Mouse (Mus musculus): ENCODE measurements at regions not wholly inside any gene's neighbourhood (a gene's known extent, or its start where the extent isn't known, plus 50 kb on each side); places are given as distances from the start of the nearest gene placed in this dataset.

DNA sequence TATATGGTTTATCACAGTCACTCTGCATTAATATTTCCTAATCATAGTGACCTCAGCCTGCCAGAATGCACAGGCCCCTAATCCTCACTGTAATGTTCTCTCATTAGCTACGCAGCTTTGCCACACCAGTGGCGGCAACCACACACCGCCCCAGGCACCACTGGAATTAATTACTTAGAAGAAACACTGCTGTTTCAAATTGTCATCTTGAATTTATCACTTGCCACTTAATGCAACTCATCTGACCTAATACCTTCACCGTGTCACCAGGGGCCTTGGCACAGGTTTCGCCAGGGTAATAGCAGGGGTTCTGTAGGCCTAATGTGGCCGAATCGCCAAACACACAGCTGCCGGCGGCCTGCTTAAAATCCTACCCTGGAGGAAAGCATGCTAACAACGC lies 328.5 kb upstream of the Atp5g3 start:
- no peak overlapping the region for H3K4me2 ChIP-seq (ENCODE audit: low read depth, low read length)
- 83% methylated on average over 10 of the region's 10 CpGs for WGBS
- no peak overlapping the region for H3K4me3 ChIP-seq (ENCODE audit: low read length)
- no peak overlapping the region for H3K9ac ChIP-seq (ENCODE audit: low read length)
- no peak overlapping the region for H3K27ac ChIP-seq (ENCODE audit: low read length)
- no peak for ATAC-seq (replicated peaks; ENCODE audit: extremely low read depth, insufficient read depth, low FRiP score)
- no peaks in the 10 kb centered on the region for H3K36me3 ChIP-seq (ENCODE audit: control insufficient read depth, insufficient read depth)
- H3K4me1 ChIP-seq (ENCODE audit: control insufficient read depth, insufficient read depth, low read length) = peaks cover 6% of the 10 kb centered on the region
- H3K27me3 ChIP-seq (ENCODE audit: control insufficient read depth, insufficient read depth, low read length) = no peaks in the 10 kb centered on the region
- no peaks in the 10 kb centered on the region for H3K9me3 ChIP-seq (replicated peaks; ENCODE audit: control insufficient read depth, low read length)

DNA sequence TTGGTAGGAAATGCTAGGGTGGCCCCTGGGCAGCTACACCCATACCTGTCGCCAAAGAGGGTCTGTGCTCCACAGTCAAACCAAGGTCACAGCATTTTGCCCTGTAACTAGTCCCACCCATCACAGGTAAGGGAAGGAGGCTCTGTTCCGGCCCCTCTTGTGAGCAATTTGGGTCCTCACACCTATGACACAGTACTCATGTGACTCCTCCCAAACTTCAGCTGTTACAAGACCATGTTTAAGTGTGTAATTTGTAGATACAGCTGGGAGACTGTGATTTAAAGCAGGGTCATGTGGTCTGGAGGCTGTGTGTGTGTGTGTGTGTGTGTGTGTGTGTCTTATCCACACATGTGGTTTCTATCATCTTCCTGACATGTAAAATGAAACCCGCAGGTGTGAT lies 306.3 kb upstream of the Atp5g3 start:
- no peak for ATAC-seq (replicated peaks; ENCODE audit: extremely low read depth, insufficient read depth, low FRiP score)

DNA sequence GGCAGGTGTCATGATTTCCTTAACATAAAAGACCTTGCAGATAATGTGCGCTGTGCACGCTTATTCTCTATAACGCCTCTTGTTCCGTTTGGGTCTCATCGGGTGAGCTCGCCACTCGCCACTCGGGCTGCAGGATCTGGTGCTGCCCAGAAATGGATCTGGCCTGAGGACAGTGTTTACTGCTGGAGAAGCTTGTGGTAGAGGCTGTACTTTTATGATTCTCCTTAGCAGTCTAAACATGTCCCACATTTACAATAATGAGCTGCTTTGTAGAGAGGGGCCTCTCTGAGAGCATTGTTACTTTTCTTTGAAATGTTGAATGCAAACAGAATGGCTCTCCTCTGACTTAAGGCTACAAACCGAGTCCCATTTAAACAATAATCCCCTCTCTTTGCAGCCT lies 299.1 kb upstream of the Atp5g3 start:
- Histone ChIP-seq H3K9ac (ENCODE audit: low read length) (no peak overlapping the region), H3K27ac (ENCODE audit: low read length) (no peak overlapping the region), H3K9me3 (replicated peaks; ENCODE audit: control insufficient read depth, low read length) (no peaks in the 10 kb centered on the region), H3K4me3 (ENCODE audit: low read length) (no peak overlapping the region), H3K36me3 (ENCODE audit: control insufficient read depth, insufficient read depth) (no peaks in the 10 kb centered on the region), H3K4me1 (ENCODE audit: control insufficient read depth, insufficient read depth, low read length) (no peaks in the 10 kb centered on the region), H3K4me2 (ENCODE audit: low read depth, low read length) (no peak overlapping the region), H3K27me3 (ENCODE audit: control insufficient read depth, insufficient read depth, low read length) (no peaks in the 10 kb centered on the region)
- WGBS = 73% methylated on average over 9 of the region's 9 CpGs
- ATAC-seq (replicated peaks; ENCODE audit: extremely low read depth, insufficient read depth, low FRiP score) = no peak

More for the DNA sequence above, 306.3 kb upstream of the Atp5g3 start:
- Histone ChIP-seq H3K36me3 (ENCODE audit: control insufficient read depth, insufficient read depth) (no peaks in the 10 kb centered on the region), H3K4me1 (ENCODE audit: control insufficient read depth, insufficient read depth, low read length) (no peaks in the 10 kb centered on the region), H3K27ac (ENCODE audit: low read length) (no peak overlapping the region), H3K4me2 (ENCODE audit: low read depth, low read length) (no peak overlapping the region), H3K4me3 (ENCODE audit: low read length) (no peak overlapping the region), H3K9ac (ENCODE audit: low read length) (no peak overlapping the region), H3K27me3 (ENCODE audit: control insufficient read depth, insufficient read depth, low read length) (no peaks in the 10 kb centered on the region), H3K9me3 (replicated peaks; ENCODE audit: control insufficient read depth, low read length) (no peaks in the 10 kb centered on the region)
- 85% methylated on average over 3 of the region's 3 CpGs for WGBS

DNA sequence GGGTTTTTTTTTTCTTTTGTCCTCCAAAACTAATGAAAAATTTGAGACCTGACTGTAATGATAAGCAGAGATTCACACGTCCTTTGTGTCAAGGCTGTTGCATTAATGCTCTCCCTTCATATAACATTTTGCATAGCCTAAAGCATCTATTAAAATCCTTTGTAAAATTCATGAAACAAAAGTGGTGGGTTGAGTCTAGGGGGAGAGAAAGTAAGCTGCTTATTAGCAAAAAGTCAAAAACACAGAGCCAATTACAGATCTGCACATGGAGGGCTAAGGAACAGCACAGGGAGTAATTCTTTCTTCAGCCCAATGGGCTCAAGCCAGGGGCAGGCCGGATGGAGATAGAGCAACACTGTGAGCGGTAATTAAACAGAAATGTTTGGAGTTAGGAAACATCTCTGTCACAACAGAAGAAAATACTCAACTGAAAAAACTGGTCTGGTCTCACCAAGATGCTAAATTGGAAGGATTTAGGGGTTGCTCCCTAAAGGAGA lies 298.3 kb upstream of the Atp5g3 start:
- WGBS = 76% methylated on average over 3 of the region's 3 CpGs
- Histone ChIP-seq H3K4me3 (ENCODE audit: low read length) (no peak overlapping the region), H3K4me1 (ENCODE audit: control insufficient read depth, insufficient read depth, low read length) (no peaks in the 10 kb centered on the region), H3K27ac (ENCODE audit: low read length) (no peak overlapping the region), H3K9me3 (replicated peaks; ENCODE audit: control insufficient read depth, low read length) (no peaks in the 10 kb centered on the region), H3K9ac (ENCODE audit: low read length) (no peak overlapping the region), H3K36me3 (ENCODE audit: control insufficient read depth, insufficient read depth) (no peaks in the 10 kb centered on the region), H3K4me2 (ENCODE audit: low read depth, low read length) (no peak overlapping the region), H3K27me3 (ENCODE audit: control insufficient read depth, insufficient read depth, low read length) (no peaks in the 10 kb centered on the region)
- no peak for ATAC-seq (replicated peaks; ENCODE audit: extremely low read depth, insufficient read depth, low FRiP score)

DNA sequence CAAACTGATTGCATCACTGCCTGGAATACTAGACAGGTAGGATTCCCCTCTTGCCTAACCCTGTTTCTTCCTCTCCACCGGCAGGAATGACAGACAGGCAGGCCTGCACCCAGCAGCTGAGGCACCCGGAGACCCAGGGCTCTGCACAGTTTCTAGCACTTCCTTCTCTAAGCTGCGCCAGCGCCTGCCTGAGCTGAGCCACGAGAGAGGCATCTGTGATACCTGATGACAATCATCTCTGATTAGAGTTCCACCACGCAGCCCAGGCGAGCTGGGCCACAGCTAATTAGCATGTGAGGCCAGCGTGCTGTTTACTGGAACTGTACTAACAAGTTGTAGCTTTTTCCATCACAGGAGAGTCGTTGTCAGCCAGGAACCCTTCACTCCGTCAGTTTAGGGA lies 296.3 kb upstream of the Atp5g3 start:
- no peaks in the 10 kb centered on the region for H3K27me3 ChIP-seq (ENCODE audit: control insufficient read depth, insufficient read depth, low read length)
- 20% methylated on average over 10 of the region's 10 CpGs for WGBS
- no peaks in the 10 kb centered on the region for H3K36me3 ChIP-seq (ENCODE audit: control insufficient read depth, insufficient read depth)
- no peak overlapping the region for H3K4me3 ChIP-seq (ENCODE audit: low read length)
- no peak overlapping the region for H3K27ac ChIP-seq (ENCODE audit: low read length)
- H3K4me2 ChIP-seq (ENCODE audit: low read depth, low read length) = peak overlapping the region; percentile 31; the same call in 1 of the 2 replicates
- ATAC-seq (replicated peaks; ENCODE audit: extremely low read depth, insufficient read depth, low FRiP score) = no peak
- no peak overlapping the region for H3K9ac ChIP-seq (ENCODE audit: low read length)
- peaks cover 5% of the 10 kb centered on the region; the same call in 1 of the 2 replicates for H3K4me1 ChIP-seq (ENCODE audit: control insufficient read depth, insufficient read depth, low read length)
- no peaks in the 10 kb centered on the region for H3K9me3 ChIP-seq (replicated peaks; ENCODE audit: control insufficient read depth, low read length)

DNA sequence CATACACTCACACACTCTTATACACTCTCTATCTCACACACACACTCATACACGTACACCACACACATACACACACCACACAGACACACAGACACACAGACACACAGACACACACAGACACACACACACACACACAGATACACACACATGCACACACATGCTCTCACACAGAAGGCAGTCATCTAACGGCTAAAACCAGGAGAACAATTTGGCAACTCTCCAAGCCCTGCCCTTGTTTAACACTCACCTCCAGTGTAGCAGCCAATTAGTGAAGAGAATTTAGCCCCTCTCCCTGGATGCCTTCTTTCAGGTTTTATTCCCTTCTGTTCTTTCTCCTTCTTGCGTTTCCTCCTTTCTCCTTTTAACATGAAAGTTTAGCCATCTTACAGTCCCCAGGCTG lies 291.6 kb upstream of the Atp5g3 start:
- Histone ChIP-seq H3K27ac (ENCODE audit: low read length) (no peak overlapping the region), H3K9ac (ENCODE audit: low read length) (no peak overlapping the region), H3K4me2 (ENCODE audit: low read depth, low read length) (no peak overlapping the region), H3K27me3 (ENCODE audit: control insufficient read depth, insufficient read depth, low read length) (no peaks in the 10 kb centered on the region), H3K4me3 (ENCODE audit: low read length) (no peak overlapping the region), H3K4me1 (ENCODE audit: control insufficient read depth, insufficient read depth, low read length) (peaks cover 14% of the 10 kb centered on the region), H3K9me3 (replicated peaks; ENCODE audit: control insufficient read depth, low read length) (no peaks in the 10 kb centered on the region), H3K36me3 (ENCODE audit: control insufficient read depth, insufficient read depth) (no peaks in the 10 kb centered on the region)
- WGBS = 59% methylated on average over 3 of the region's 3 CpGs
- ATAC-seq (replicated peaks; ENCODE audit: extremely low read depth, insufficient read depth, low FRiP score) = no peak

DNA sequence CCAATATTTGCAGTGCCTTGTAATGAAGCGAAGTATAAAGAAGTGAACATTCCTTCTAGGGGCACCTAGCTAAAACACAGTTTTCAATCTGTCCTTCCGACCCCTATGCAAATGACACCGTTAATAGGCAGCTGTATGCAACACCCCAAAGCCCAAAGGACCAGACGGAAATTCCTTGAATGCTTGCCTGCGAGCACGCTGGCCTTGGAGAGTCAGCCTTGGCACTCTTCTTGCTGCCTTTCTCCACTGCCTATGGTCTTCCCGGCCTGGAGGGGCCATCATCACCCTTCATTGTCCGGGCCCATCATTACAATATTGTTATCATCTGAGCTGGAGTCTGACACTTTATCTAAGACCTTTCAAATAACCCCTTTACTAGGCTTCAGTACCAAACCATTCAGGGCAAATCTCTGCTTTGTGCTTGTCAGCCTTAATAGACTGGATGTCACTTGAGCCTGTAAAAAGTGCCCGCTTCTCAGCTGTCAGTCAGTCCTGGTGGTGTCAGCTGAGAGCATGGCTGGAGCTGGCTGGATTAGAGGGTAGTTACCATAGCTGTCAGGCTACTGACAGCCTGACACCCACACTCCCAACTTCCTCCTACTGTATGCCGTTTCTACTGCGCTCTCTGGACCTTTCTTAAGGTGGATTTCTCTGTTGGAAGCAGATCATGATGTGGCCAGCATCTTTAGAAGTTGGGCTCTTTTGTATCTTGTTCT lies 290.6 kb upstream of the Atp5g3 start:
- H3K9me3 ChIP-seq (replicated peaks; ENCODE audit: control insufficient read depth, low read length) = no peaks in the 10 kb centered on the region
- H3K36me3 ChIP-seq (ENCODE audit: control insufficient read depth, insufficient read depth) = no peaks in the 10 kb centered on the region
- no peak overlapping the region for H3K9ac ChIP-seq (ENCODE audit: low read length)
- H3K27me3 ChIP-seq (ENCODE audit: control insufficient read depth, insufficient read depth, low read length) = no peaks in the 10 kb centered on the region
- H3K4me3 ChIP-seq (ENCODE audit: low read length) = no peak overlapping the region
- no peak; the same call in 1 of the 2 replicates for ATAC-seq (replicated peaks; ENCODE audit: extremely low read depth, insufficient read depth, low FRiP score)
- H3K4me1 ChIP-seq (ENCODE audit: control insufficient read depth, insufficient read depth, low read length) = peaks cover 14% of the 10 kb centered on the region
- no peak overlapping the region; the same call in 1 of the 2 replicates for H3K27ac ChIP-seq (ENCODE audit: low read length)
- peak overlapping the region; percentile 54 for H3K4me2 ChIP-seq (ENCODE audit: low read depth, low read length)
- 25% methylated on average over 11 of the region's 11 CpGs for WGBS

DNA sequence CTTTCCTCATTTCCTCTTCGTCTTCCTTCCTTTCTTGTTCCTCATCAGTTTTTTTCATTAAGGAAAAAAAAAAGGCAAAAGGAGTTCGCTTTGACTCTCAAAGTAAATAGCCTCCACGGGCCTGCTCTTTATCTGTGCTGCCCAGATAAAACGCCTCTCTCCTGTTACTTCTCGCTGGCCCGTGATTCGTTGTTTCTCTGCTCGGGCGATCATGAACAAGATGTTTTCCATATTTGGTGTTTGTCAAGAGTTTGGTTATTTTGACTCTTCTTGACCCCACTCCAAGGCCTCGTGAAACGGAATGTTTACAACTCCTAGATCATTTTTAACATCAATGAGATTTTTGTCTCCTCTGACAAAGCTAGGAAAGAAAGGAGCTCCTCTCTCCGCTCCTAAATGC lies 288.4 kb upstream of the Atp5g3 start:
- H3K36me3 ChIP-seq (ENCODE audit: control insufficient read depth, insufficient read depth) = no peaks in the 10 kb centered on the region
- no peak overlapping the region for H3K4me3 ChIP-seq (ENCODE audit: low read length)
- H3K9me3 ChIP-seq (replicated peaks; ENCODE audit: control insufficient read depth, low read length) = no peaks in the 10 kb centered on the region
- H3K4me2 ChIP-seq (ENCODE audit: low read depth, low read length) = peak overlapping the region; percentile 5; the same call in 1 of the 2 replicates
- H3K9ac ChIP-seq (ENCODE audit: low read length) = no peak overlapping the region
- peaks cover 14% of the 10 kb centered on the region for H3K4me1 ChIP-seq (ENCODE audit: control insufficient read depth, insufficient read depth, low read length)
- no peak for ATAC-seq (replicated peaks; ENCODE audit: extremely low read depth, insufficient read depth, low FRiP score)
- 13% methylated on average over 12 of the region's 12 CpGs for WGBS
- H3K27ac ChIP-seq (ENCODE audit: low read length) = no peak overlapping the region
- no peaks in the 10 kb centered on the region for H3K27me3 ChIP-seq (ENCODE audit: control insufficient read depth, insufficient read depth, low read length)

DNA sequence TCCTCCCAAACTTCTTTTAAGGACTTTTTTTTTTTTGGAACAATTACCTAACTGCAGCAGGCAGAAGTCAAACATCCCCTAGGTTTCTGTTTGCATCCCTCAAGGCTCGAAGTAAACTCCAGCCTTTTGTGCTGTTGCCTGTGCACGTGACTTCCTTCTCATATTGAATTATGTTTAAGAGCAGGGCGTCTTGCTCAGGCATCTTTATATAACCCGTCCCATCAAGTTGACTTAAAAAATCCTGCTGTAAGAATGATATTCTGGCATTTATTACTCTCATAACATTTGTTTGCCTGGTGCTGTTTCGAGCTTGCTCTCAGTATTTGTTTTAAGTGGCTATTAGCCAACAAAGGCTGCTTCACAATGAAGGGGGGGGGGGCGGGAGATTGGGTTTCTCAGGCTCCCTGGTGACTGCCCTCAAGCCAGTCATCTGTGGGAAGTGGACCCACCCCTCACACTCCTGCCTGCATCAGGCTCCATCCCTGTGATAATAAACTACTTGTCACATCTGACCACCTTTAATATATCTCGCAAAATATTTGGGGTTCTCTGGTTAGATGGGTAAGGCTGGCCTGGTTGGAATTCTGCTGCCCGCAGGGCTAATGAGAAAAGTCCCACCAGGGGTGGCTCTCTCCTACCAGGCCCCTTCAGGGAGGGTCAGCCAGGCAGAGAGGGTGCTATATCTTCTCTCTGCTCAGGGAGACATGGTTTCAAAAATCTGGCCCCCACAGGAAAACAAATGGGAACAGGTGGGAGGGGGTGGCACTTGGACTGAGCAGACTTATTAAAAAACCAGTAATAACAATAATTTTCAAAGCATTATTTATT lies 277.1 kb upstream of the Atp5g3 start:
- Histone ChIP-seq H3K9ac (ENCODE audit: low read length) (no peak overlapping the region), H3K27me3 (ENCODE audit: control insufficient read depth, insufficient read depth, low read length) (no peaks in the 10 kb centered on the region), H3K4me2 (ENCODE audit: low read depth, low read length) (no peak overlapping the region), H3K9me3 (replicated peaks; ENCODE audit: control insufficient read depth, low read length) (peaks cover 3% of the 10 kb centered on the region; the same call in 1 of the 2 replicates), H3K4me3 (ENCODE audit: low read length) (no peak overlapping the region), H3K36me3 (ENCODE audit: control insufficient read depth, insufficient read depth) (no peaks in the 10 kb centered on the region), H3K4me1 (ENCODE audit: control insufficient read depth, insufficient read depth, low read length) (no peaks in the 10 kb centered on the region), H3K27ac (ENCODE audit: low read length) (no peak overlapping the region)
- no peak for ATAC-seq (replicated peaks; ENCODE audit: extremely low read depth, insufficient read depth, low FRiP score)
- 52% methylated on average over 8 of the region's 8 CpGs for WGBS
